Mouse (Mus musculus) ES-CJ7 (cell line): ENCODE results near the gene Rpl10a.
A peak's percentile ranks its signal among the peaks of the same experiment; 100 is the strongest.

Experiments used
- DNase-seq: peaks from one replicate; pipeline ENCODE4 v3.0.0; 2011; ENCODE audit warnings: low read depth, low spot score

The Rpl10a gene

GRCm38 (mm10) chr17:28328366-28328928 lies at the start of gene Rpl10a:
TSS of gene Rpl10a (plus strand) at chr17:28328471.
- peak; percentile 95 for DNase-seq

- DNase-seq, result no peak
Observed at GRCm38 (mm10) chr17:28279236-28279635, 49.0 kb upstream of the Rpl10a start.

GRCm38 (mm10) chr17:28279780-28280422 lies 48.4 kb upstream of the Rpl10a start:
- DNase-seq, result no peak

GRCm38 (mm10) chr17:28280423-28280800 lies 47.9 kb upstream of the Rpl10a start:
- no peak for DNase-seq

GRCm38 (mm10) chr17:28280831-28281377 lies 47.4 kb upstream of the Rpl10a start:
- peak; percentile 70 for DNase-seq

GRCm38 (mm10) chr17:28281866-28282441 lies 46.3 kb upstream of the Rpl10a start:
- no peak for DNase-seq

- DNase-seq, result no peak
Observed at GRCm38 (mm10) chr17:28283199-28283598, 45.1 kb upstream of the Rpl10a start.

GRCm38 (mm10) chr17:28286133-28286532 lies 42.1 kb upstream of the Rpl10a start:
- DNase-seq, result no peak

- peak; percentile 80 for DNase-seq
Observed at GRCm38 (mm10) chr17:28286964-28287363, 41.3 kb upstream of the Rpl10a start.

GRCm38 (mm10) chr17:28287578-28287977 lies 40.7 kb upstream of the Rpl10a start:
- DNase-seq, result no peak

GRCm38 (mm10) chr17:28287980-28288379 lies 40.3 kb upstream of the Rpl10a start:
- peak; percentile 64 for DNase-seq

- no peak for DNase-seq
Observed at GRCm38 (mm10) chr17:28290262-28290661, 38.0 kb upstream of the Rpl10a start.

- DNase-seq, result no peak
Observed at GRCm38 (mm10) chr17:28290671-28291070, 37.6 kb upstream of the Rpl10a start.

GRCm38 (mm10) chr17:28291346-28291745 lies 36.9 kb upstream of the Rpl10a start:
- DNase-seq, result no peak

- DNase-seq, result no peak
Observed at GRCm38 (mm10) chr17:28293716-28294115, 34.6 kb upstream of the Rpl10a start.

GRCm38 (mm10) chr17:28294449-28295333 lies 33.6 kb upstream of the Rpl10a start:
- DNase-seq, result no peak

- DNase-seq, result peak; percentile 56
Observed at GRCm38 (mm10) chr17:28298888-28299287, 29.4 kb upstream of the Rpl10a start.

- no peak for DNase-seq
Observed at GRCm38 (mm10) chr17:28299669-28300320, 28.5 kb upstream of the Rpl10a start.

GRCm38 (mm10) chr17:28300323-28300722 lies 27.9 kb upstream of the Rpl10a start:
- DNase-seq, result no peak

GRCm38 (mm10) chr17:28300850-28301249 lies 27.4 kb upstream of the Rpl10a start:
- no peak for DNase-seq

GRCm38 (mm10) chr17:28305172-28305571 lies 23.1 kb upstream of the Rpl10a start:
- DNase-seq, result peak; percentile 52
